Mouse (Mus musculus) kidney, adult 2 months (tissue): ENCODE measurements around the gene Btbd18.
"Not testable (repeated sequence)": the region's sequence is repeated elsewhere in the genome, so short reads cannot be mapped to it uniquely, and the experiment has no call there.

ENCODE experiments used
- CTCF ChIP-seq: fragments of 200-500 bp; conservative IDR thresholded peaks from 2 replicates; pipeline ENCODE4 v1.5.1; 2011; ENCODE audit warnings: low read depth, mild to moderate bottlenecking, control low read depth, low read length, moderate library complexity, mixed read lengths; ENCODE audit not compliant: insufficient read depth, insufficient read length
- POLR2A ChIP-seq: fragments of 200-500 bp; IDR thresholded peaks from one replicate; pipeline ENCODE4 v1.6.1; 2011; ENCODE audit warnings: low read depth, low read length, control low read depth

DNA sequence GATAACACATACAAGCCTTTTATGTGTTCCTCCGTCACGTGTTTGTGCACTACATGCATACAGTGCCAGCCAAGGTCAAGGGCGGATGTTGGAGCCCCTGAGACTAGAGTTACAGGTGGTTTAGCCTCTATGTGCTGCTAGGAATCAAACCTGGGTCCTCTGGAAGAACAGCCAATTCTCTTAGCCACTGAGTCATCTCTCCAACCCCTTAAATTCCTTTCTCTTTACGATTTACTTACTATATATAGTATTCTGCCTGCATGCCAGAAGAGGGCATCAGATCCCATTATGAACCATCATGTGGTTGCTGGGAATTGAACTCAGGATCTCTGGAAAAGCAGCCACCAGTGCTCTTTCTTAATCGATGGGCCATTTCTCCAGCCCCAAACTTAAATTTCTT lies 12.7 kb downstream of the Btbd18 start:
- not testable (repeated sequence) for TF ChIP-seq CTCF, POLR2A
